Mouse (Mus musculus): ENCODE results near the gene Otc. TPM values are rescaled to one million over a fixed set of nuclear protein-coding genes. Genes with fewer than 3 reads are reported as not detected.

Gene Otc
- polyA plus RNA-seq, 1 experiment: not detected

- no peak for TF ChIP-seq POLR2A (IDR thresholded peaks at IDR 0.05; ENCODE audit: borderline replicate concordance, low read depth, low read length)
- no peak for TF ChIP-seq CTCF (IDR thresholded peaks at IDR 0.05; ENCODE audit: low read depth, low read length)
- Histone ChIP-seq H3K27ac (ENCODE audit: insufficient read depth, low read depth, low read length) (no peak overlapping the region), H3K4me1 (ENCODE audit: control insufficient read depth, insufficient read depth, low read length) (no peaks in the 10 kb centered on the region), H3K4me3 (ENCODE audit: insufficient read depth, low read length) (no peak overlapping the region)
These were observed 5.7 kb downstream of the Otc start for GRCm38 (mm10) chrX:10257774-10258173.

- TF ChIP-seq POLR2A (IDR thresholded peaks at IDR 0.05; ENCODE audit: borderline replicate concordance, low read depth, low read length) (no peak), CTCF (IDR thresholded peaks at IDR 0.05; ENCODE audit: low read depth, low read length) (no peak)
- H3K4me1 ChIP-seq (ENCODE audit: control insufficient read depth, insufficient read depth, low read length): no peaks in the 10 kb centered on the region
- H3K4me3 ChIP-seq (ENCODE audit: insufficient read depth, low read length): no peak overlapping the region
- no peak overlapping the region for H3K27ac ChIP-seq (ENCODE audit: insufficient read depth, low read depth, low read length)
These were observed 6.2 kb downstream of the Otc start for GRCm38 (mm10) chrX:10258260-10258659.

- no peak overlapping the region for H3K4me3 ChIP-seq (ENCODE audit: insufficient read depth, low read length)
- no peaks in the 10 kb centered on the region for H3K4me1 ChIP-seq (ENCODE audit: control insufficient read depth, insufficient read depth, low read length)
- TF ChIP-seq POLR2A (IDR thresholded peaks at IDR 0.05; ENCODE audit: borderline replicate concordance, low read depth, low read length) (no peak), CTCF (IDR thresholded peaks at IDR 0.05; ENCODE audit: low read depth, low read length) (no peak)
- H3K27ac ChIP-seq (ENCODE audit: insufficient read depth, low read depth, low read length): no peak overlapping the region
These were observed 16.2 kb downstream of the Otc start for GRCm38 (mm10) chrX:10268308-10268707.

GRCm38 (mm10) chrX:10268761-10269437 is 16.8 kb downstream of the Otc start:
- TF ChIP-seq CTCF (IDR thresholded peaks at IDR 0.05; ENCODE audit: low read depth, low read length): no peak
- TF ChIP-seq POLR2A (IDR thresholded peaks at IDR 0.05; ENCODE audit: borderline replicate concordance, low read depth, low read length): no peak
- H3K4me1 ChIP-seq (ENCODE audit: control insufficient read depth, insufficient read depth, low read length): no peaks in the 10 kb centered on the region
- no peak overlapping the region for H3K4me3 ChIP-seq (ENCODE audit: insufficient read depth, low read length)
- no peak overlapping the region for H3K27ac ChIP-seq (ENCODE audit: insufficient read depth, low read depth, low read length)

GRCm38 (mm10) chrX:10297341-10297740 is 45.2 kb downstream of the Otc start:
- Histone ChIP-seq H3K27ac (ENCODE audit: insufficient read depth, low read depth, low read length) (no peak overlapping the region), H3K4me3 (ENCODE audit: insufficient read depth, low read length) (no peak overlapping the region), H3K4me1 (ENCODE audit: control insufficient read depth, insufficient read depth, low read length) (no peaks in the 10 kb centered on the region)
- no peak for TF ChIP-seq POLR2A (IDR thresholded peaks at IDR 0.05; ENCODE audit: borderline replicate concordance, low read depth, low read length)
- no peak for TF ChIP-seq CTCF (IDR thresholded peaks at IDR 0.05; ENCODE audit: low read depth, low read length)

- H3K4me3 ChIP-seq (ENCODE audit: insufficient read depth, low read length): no peak overlapping the region
- peaks cover 4% of the 10 kb centered on the region for H3K4me1 ChIP-seq (ENCODE audit: control insufficient read depth, insufficient read depth, low read length)
- 0 out of 2 replicates have a peak overlapping the region, but pooled peaks have one; percentile 36 for H3K27ac ChIP-seq (ENCODE audit: insufficient read depth, low read depth, low read length)
- no peak for TF ChIP-seq POLR2A (IDR thresholded peaks at IDR 0.05; ENCODE audit: borderline replicate concordance, low read depth, low read length)
- no peak for TF ChIP-seq CTCF (IDR thresholded peaks at IDR 0.05; ENCODE audit: low read depth, low read length)
These were observed 66.1 kb downstream of the Otc start for GRCm38 (mm10) chrX:10318176-10318575.

- Histone ChIP-seq H3K4me3 (ENCODE audit: insufficient read depth, low read length) (no peak overlapping the region), H3K4me1 (ENCODE audit: control insufficient read depth, insufficient read depth, low read length) (peaks cover 3% of the 10 kb centered on the region), H3K27ac (ENCODE audit: insufficient read depth, low read depth, low read length) (no peak overlapping the region)
- TF ChIP-seq CTCF (IDR thresholded peaks at IDR 0.05; ENCODE audit: low read depth, low read length): no peak
These were observed 78.1 kb downstream of the Otc start for GRCm38 (mm10) chrX:10330246-10330645.

- peak overlapping the region; percentile 60 for H3K27ac ChIP-seq (ENCODE audit: insufficient read depth, low read depth, low read length)
- H3K4me3 ChIP-seq (ENCODE audit: insufficient read depth, low read length): no peak overlapping the region
- no peak for TF ChIP-seq POLR2A (IDR thresholded peaks at IDR 0.05; ENCODE audit: borderline replicate concordance, low read depth, low read length)
- no peak for TF ChIP-seq CTCF (IDR thresholded peaks at IDR 0.05; ENCODE audit: low read depth, low read length)
- peaks cover 3% of the 10 kb centered on the region for H3K4me1 ChIP-seq (ENCODE audit: control insufficient read depth, insufficient read depth, low read length)
These were observed 79.6 kb downstream of the Otc start for GRCm38 (mm10) chrX:10331749-10332148.

- no peak overlapping the region for H3K27ac ChIP-seq (ENCODE audit: insufficient read depth, low read depth, low read length)
- H3K4me3 ChIP-seq (ENCODE audit: insufficient read depth, low read length): no peak overlapping the region
- H3K4me1 ChIP-seq (ENCODE audit: control insufficient read depth, insufficient read depth, low read length): no peaks in the 10 kb centered on the region
- TF ChIP-seq CTCF (IDR thresholded peaks at IDR 0.05; ENCODE audit: low read depth, low read length) (no peak), POLR2A (IDR thresholded peaks at IDR 0.05; ENCODE audit: borderline replicate concordance, low read depth, low read length) (no peak)
These were observed 84.7 kb downstream of the Otc start for GRCm38 (mm10) chrX:10336816-10337215.

GRCm38 (mm10) chrX:10355867-10356266 is 103.8 kb downstream of the Otc start:
- Histone ChIP-seq H3K27ac (ENCODE audit: insufficient read depth, low read depth, low read length) (no peak overlapping the region), H3K4me1 (ENCODE audit: control insufficient read depth, insufficient read depth, low read length) (no peaks in the 10 kb centered on the region), H3K4me3 (ENCODE audit: insufficient read depth, low read length) (no peak overlapping the region)
- TF ChIP-seq CTCF (IDR thresholded peaks at IDR 0.05; ENCODE audit: low read depth, low read length) (no peak), POLR2A (IDR thresholded peaks at IDR 0.05; ENCODE audit: borderline replicate concordance, low read depth, low read length) (no peak)

Other genes with a start within 250 kb of the Otc start
- not detected in 2 replicates for gene Srpx, start 134.6 kb upstream of the Otc start, polyA plus RNA-seq (2012; ENCODE audit: insufficient read depth, insufficient read length, missing spikeins)
- gene Rpgr, start 35.4 kb upstream of the Otc start, polyA plus RNA-seq (2012; ENCODE audit: insufficient read depth, insufficient read length, missing spikeins): 2.6 and 3.8 TPM in 2 replicates
- 0.21 TPM in 1 of 2 replicates, not detected in the other for gene Tspan7, start 232.9 kb downstream of the Otc start, polyA plus RNA-seq (2012; ENCODE audit: insufficient read depth, insufficient read length, missing spikeins)